Mouse (Mus musculus) neural tube, embryonic 13.5 days (tissue): Measurements from ENCODE around the gene Mmp14. TPM values are rescaled to one million over a fixed set of nuclear protein-coding genes. Genes with fewer than 3 reads are reported as not detected.
A peak's percentile ranks its signal among the peaks of the same experiment; 100 is the strongest.

Experiments used
- ATAC-seq: fragments of 200-750 bp; cut with Nextera tagmentation; 2 replicates; pipeline ENCODE4 v1.8.0; 2017; ENCODE audit warnings: low read depth, mild to moderate bottlenecking, moderate TSS enrichment, moderate library complexity
- H3K27ac ChIP-seq: fragments of 300-500 bp; sonication (generic); replicated peaks from 2 replicates; pipeline ENCODE4 v1.5.1; 2015; ENCODE audit warnings: moderate library complexity, mild to moderate bottlenecking, inconsistent platforms
- H3K27me3 ChIP-seq: fragments of 300-500 bp; sonication (generic); 2 replicates; pipeline ENCODE4 v1.6.1; 2015; ENCODE audit warnings: mild to moderate bottlenecking, inconsistent platforms
- H3K36me3 ChIP-seq: fragments of 300-500 bp; sonication (generic); 2 replicates; pipeline ENCODE4 v1.6.1; 2015; ENCODE audit warnings: mild to moderate bottlenecking, inconsistent platforms
- H3K4me1 ChIP-seq: fragments of 300-500 bp; sonication (generic); replicated peaks from 2 replicates; pipeline ENCODE4 v1.6.1; 2015; ENCODE audit warnings: inconsistent platforms
- H3K4me2 ChIP-seq: fragments of 300-500 bp; sonication (generic); 2 replicates; pipeline ENCODE4 v1.6.1; 2015; ENCODE audit warnings: inconsistent platforms, mild to moderate bottlenecking, moderate library complexity
- H3K4me3 ChIP-seq: fragments of 300-500 bp; sonication (generic); 2 replicates; pipeline ENCODE4 v1.5.1; 2015; ENCODE audit warnings: mild to moderate bottlenecking, inconsistent platforms
- H3K9ac ChIP-seq: fragments of 300-500 bp; sonication (generic); 2 replicates; pipeline ENCODE4 v1.6.1; 2015; ENCODE audit warnings: moderate library complexity, mild to moderate bottlenecking, inconsistent platforms
- H3K9me3 ChIP-seq: fragments of 300-500 bp; sonication (generic); 2 replicates; pipeline ENCODE4 v1.6.1; 2016; ENCODE audit warnings: inconsistent platforms
- WGBS: fragments of 180-500 bp; shearing (Covaris S2); methylation state at CpG from one replicate; pipeline ENCODE4 v1.1.7; 2015; 5-methylcytosine and 5-hydroxymethylcytosine counted together
- polyA plus RNA-seq: library from polyadenylated mRNA; unstranded; fragments of >200 nt; fragmentation: Nextera tagmentation; extraction: Ambion mirVana; gene quantifications from 2 replicates; pipeline ENCODE4 v1.2.1, GENCODE M21; 2015

The Mmp14 gene
- polyA plus RNA-seq, 1 experiment from 2014 or later, result 52.7 TPM

- Histone ChIP-seq H3K27ac (no peak overlapping the region), H3K9me3 (no peaks in the 10 kb centered on the region), H3K27me3 (no peaks in the 10 kb centered on the region), H3K4me1 (no peaks in the 10 kb centered on the region), H3K4me3 (no peak overlapping the region), H3K36me3 (no peaks in the 10 kb centered on the region), H3K9ac (no peak overlapping the region), H3K4me2 (no peak overlapping the region)
- 69% methylated on average over 7 of the region's 7 CpGs for WGBS
- ATAC-seq, result no peak
These were observed 32.9 kb upstream of the Mmp14 start for GRCm38 (mm10) chr14:54398528-54398916.

- H3K9me3 ChIP-seq, result no peaks in the 10 kb centered on the region
- WGBS, result 46% methylated on average over 8 of the region's 8 CpGs
These were observed 32.5 kb upstream of the Mmp14 start for GRCm38 (mm10) chr14:54398921-54399382.

DNA sequence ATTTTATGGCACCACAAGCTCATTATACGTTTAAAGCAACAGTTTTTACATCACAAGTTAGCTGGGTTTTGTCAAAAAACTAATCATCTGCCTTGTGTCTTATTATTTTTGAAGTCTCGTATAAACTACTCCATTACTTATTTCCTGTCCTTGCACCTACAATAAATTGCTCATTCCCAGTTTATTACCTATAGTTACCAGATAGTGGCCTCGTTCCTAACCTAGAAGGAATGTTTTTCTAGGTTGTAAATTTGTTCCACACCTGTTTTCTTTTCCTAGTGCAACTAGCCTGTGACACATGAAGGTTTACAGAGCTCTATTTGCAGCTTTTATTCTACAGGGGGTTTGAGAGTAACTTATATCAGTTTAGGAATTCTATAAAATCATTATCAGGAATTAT lies 29.7 kb upstream of the Mmp14 start:
- Histone ChIP-seq H3K27me3 (no peaks in the 10 kb centered on the region), H3K9me3 (no peaks in the 10 kb centered on the region), H3K9ac (no peak overlapping the region), H3K4me1 (no peaks in the 10 kb centered on the region), H3K27ac (no peak overlapping the region), H3K4me3 (no peak overlapping the region), H3K4me2 (no peak overlapping the region), H3K36me3 (no peaks in the 10 kb centered on the region)
- WGBS, result 60% methylated on average over 3 of the region's 3 CpGs
- ATAC-seq, result no peak

More at GRCm38 (mm10) chr14:54398921-54399382, 32.5 kb upstream of the Mmp14 start:
- no peak overlapping the region for H3K4me3 ChIP-seq
- no peaks in the 10 kb centered on the region for H3K27me3 ChIP-seq
- no peak overlapping the region for H3K27ac ChIP-seq
- H3K4me1 ChIP-seq, result no peaks in the 10 kb centered on the region
- no peak overlapping the region for H3K9ac ChIP-seq
- no peak for ATAC-seq
- H3K36me3 ChIP-seq, result no peaks in the 10 kb centered on the region
- no peak overlapping the region for H3K4me2 ChIP-seq

DNA sequence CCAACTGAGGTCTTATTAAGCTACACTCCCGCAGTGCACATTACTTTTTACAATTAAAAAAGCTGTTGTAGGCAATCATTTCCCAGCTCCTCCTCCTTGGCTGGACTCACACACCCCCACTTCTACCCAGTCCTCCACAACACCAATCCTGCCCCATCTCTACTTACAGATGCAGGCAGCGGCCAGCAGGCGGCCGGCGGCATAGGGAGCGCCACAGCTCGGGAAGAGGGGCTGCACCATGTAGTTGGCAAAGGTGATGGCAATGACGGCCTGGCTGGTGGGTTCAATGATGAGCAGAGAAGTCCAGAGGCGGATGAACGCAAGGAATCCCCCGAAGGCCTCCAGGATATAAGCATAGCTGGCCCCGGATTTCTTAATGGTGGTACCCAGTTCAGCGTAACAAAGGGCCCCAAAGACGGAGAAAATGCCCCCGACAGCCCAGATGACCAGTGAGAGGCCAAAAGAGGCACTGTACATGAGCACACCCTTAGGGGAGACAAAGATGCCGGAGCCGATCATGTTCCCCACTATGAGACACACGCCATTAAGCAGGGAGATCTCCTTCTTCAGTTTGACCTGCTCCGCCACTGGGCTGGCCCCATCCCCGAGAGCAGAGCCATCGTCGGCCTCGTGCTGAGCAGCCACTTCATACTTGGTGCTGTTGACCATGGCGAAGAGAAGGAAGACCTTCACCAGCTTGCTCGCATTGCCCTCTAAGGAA lies 22.9 kb upstream of the Mmp14 start:
- H3K27me3 ChIP-seq, result no peaks in the 10 kb centered on the region
- H3K27ac ChIP-seq, result 0 out of 2 replicates have a peak overlapping the region, but pooled peaks have one; percentile 6
- WGBS, result 86% methylated on average over 25 of the region's 25 CpGs
- no peak overlapping the region for H3K4me3 ChIP-seq
- no peak for ATAC-seq
- H3K4me2 ChIP-seq, result peak overlapping the region; percentile 29; the same call in 1 of the 2 replicates
- H3K9ac ChIP-seq, result no peak overlapping the region
- no peaks in the 10 kb centered on the region for H3K9me3 ChIP-seq
- peaks cover 8% of the 10 kb centered on the region for H3K4me1 ChIP-seq
- H3K36me3 ChIP-seq, result no peaks in the 10 kb centered on the region

DNA sequence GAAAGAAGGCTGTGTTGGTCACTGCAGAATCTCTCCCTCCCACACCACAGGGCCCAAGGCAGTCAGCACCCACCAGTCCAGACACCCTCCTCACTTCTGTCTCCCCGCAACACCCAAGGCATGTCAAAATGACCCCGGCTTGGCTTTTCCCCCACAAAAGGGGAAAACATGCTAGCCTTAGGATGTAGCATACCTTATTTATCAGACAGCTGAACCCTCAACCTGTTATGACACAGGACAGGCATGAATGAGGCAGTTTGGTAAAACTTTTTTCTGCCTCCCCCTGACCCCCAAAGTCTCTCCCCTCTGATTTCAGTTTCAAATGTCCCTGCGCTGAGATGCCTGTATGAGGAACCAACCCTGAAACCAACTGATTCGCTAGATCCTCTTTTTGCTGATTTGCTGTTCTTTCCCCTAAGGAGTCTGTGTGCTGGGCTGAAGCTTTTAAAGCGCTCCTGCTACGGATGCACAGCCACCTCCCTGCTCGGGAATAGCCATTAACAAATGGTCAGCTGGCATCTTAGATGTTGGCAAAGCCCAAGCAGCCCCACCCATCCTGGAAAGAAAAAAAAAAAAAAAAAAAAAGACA lies 22.3 kb upstream of the Mmp14 start:
- Histone ChIP-seq H3K9ac (peak overlapping the region; percentile 53; the same call in 1 of the 2 replicates), H3K4me1 (peaks cover 13% of the 10 kb centered on the region), H3K27ac (peak overlapping the region; percentile 71; the same call in 1 of the 2 replicates), H3K4me3 (no peak overlapping the region), H3K36me3 (no peaks in the 10 kb centered on the region), H3K4me2 (peak overlapping the region; percentile 29; the same call in 1 of the 2 replicates), H3K27me3 (peaks cover 7% of the 10 kb centered on the region), H3K9me3 (no peaks in the 10 kb centered on the region)
- WGBS, result 77% methylated on average over 7 of the region's 7 CpGs
- no peak for ATAC-seq

GRCm38 (mm10) chr14:54409980-54410810 lies 21.2 kb upstream of the Mmp14 start:
- ATAC-seq, result no peak
- H3K9me3 ChIP-seq, result no peaks in the 10 kb centered on the region
- no peaks in the 10 kb centered on the region for H3K36me3 ChIP-seq
- peak overlapping the region; percentile 71 for H3K27ac ChIP-seq
- WGBS, result 43% methylated on average over 17 of the region's 17 CpGs
- H3K4me3 ChIP-seq, result no peak overlapping the region
- H3K4me2 ChIP-seq, result peak overlapping the region; percentile 29; the same call in 1 of the 2 replicates
- peaks cover 13% of the 10 kb centered on the region for H3K4me1 ChIP-seq
- H3K27me3 ChIP-seq, result peaks cover 17% of the 10 kb centered on the region
- H3K9ac ChIP-seq, result peak overlapping the region; percentile 53; the same call in 1 of the 2 replicates

- H3K9me3 ChIP-seq, result no peaks in the 10 kb centered on the region
- WGBS, result 38% methylated on average over 9 of the region's 9 CpGs
- H3K4me2 ChIP-seq, result no peak overlapping the region
- no peak overlapping the region for H3K27ac ChIP-seq
- H3K27me3 ChIP-seq, result peaks cover 31% of the 10 kb centered on the region
- no peak overlapping the region for H3K4me3 ChIP-seq
- H3K36me3 ChIP-seq, result no peaks in the 10 kb centered on the region
- ATAC-seq, result no peak
- H3K9ac ChIP-seq, result no peak overlapping the region
- peaks cover 18% of the 10 kb centered on the region for H3K4me1 ChIP-seq
These were observed 19.3 kb upstream of the Mmp14 start for GRCm38 (mm10) chr14:54412000-54412576.

- Histone ChIP-seq H3K4me3 (no peak overlapping the region), H3K36me3 (no peaks in the 10 kb centered on the region), H3K27ac (peak overlapping the region; percentile 33; the same call in 1 of the 2 replicates), H3K4me1 (peaks cover 22% of the 10 kb centered on the region), H3K4me2 (no peak overlapping the region), H3K9me3 (no peaks in the 10 kb centered on the region), H3K9ac (no peak overlapping the region), H3K27me3 (peaks cover 37% of the 10 kb centered on the region)
- WGBS, result 46% methylated on average over 2 of the region's 2 CpGs
- ATAC-seq, result no peak
These were observed 18.7 kb upstream of the Mmp14 start for GRCm38 (mm10) chr14:54412629-54413170.

- no peak for ATAC-seq
- Histone ChIP-seq H3K4me1 (peaks cover 23% of the 10 kb centered on the region), H3K27ac (peak overlapping the region; percentile 33; the same call in 1 of the 2 replicates), H3K27me3 (peaks cover 40% of the 10 kb centered on the region), H3K9ac (no peak overlapping the region; the same call in 1 of the 2 replicates), H3K4me2 (peak overlapping the region; percentile 31), H3K36me3 (no peaks in the 10 kb centered on the region), H3K4me3 (0 out of 2 replicates have a peak overlapping the region, but pooled peaks have one; percentile 5), H3K9me3 (no peaks in the 10 kb centered on the region)
- WGBS, result 11% methylated on average over 18 of the region's 18 CpGs
These were observed 17.3 kb upstream of the Mmp14 start for GRCm38 (mm10) chr14:54413877-54414700.

DNA sequence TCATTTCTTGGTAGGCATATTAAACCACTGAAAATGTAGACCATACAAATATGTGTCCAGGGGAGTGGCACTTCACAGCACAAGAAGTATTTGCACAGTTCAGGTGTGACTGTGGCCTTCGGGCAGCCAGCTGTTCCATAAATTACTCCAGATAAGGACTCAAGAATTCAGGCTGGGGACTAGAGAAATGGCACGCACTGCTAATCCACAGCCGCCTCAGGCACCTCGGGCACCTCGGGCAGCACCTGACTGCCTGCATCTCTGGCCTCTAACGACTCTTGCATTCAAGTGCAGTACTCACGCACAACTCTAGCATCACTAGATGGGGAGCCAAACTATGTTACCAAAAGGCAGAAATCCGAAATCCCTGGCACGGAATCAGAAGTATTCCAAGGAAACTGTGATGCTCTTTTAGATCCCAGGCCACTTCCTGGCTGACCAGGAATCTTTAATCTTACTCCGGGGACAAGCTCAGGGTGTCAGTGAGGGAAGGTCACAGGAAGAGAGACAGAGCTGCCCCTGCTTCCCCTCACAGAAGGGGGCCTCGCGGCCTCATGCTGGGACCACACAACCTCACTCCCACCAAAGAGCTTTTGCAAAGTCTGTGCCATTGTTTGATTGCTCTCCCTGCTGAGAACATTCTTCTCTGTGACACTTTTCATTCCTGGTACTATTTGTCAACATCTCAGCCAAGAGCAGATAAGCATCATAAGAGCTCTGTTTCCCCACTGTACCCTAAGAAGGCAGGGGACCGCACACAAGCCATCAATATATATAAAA lies 16.0 kb upstream of the Mmp14 start:
- ATAC-seq, result no peak
- WGBS, result 9% methylated on average over 13 of the region's 13 CpGs
- peaks cover 40% of the 10 kb centered on the region for H3K27me3 ChIP-seq
- no peaks in the 10 kb centered on the region for H3K9me3 ChIP-seq
- H3K9ac ChIP-seq, result no peak overlapping the region
- H3K36me3 ChIP-seq, result no peaks in the 10 kb centered on the region
- no peak overlapping the region for H3K4me2 ChIP-seq
- H3K4me3 ChIP-seq, result no peak overlapping the region
- H3K27ac ChIP-seq, result no peak overlapping the region
- peaks cover 16% of the 10 kb centered on the region for H3K4me1 ChIP-seq
